Mouse (Mus musculus) heart, postnatal 0 days (tissue): ENCODE results near the gene Agap1. TPM values are rescaled to one million over a fixed set of nuclear protein-coding genes. Genes with fewer than 3 reads are reported as not detected.

ENCODE experiments used
- ATAC-seq: fragments of 200-750 bp; cut with Nextera tagmentation; 2 replicates; pipeline ENCODE4 v1.8.0; 2017; ENCODE audit warnings: low read depth, moderate number of reproducible peaks, moderate library complexity; ENCODE audit not compliant: insufficient read depth
- DNase-seq: peaks from one replicate; pipeline ENCODE4 v3.0.0-alpha.2; 2016; ENCODE audit warnings: low spot score
- H3K27ac ChIP-seq: fragments of 300-500 bp; sonication (generic); 2 replicates; pipeline ENCODE4 v1.5.1; 2014; ENCODE audit warnings: low read depth, mild to moderate bottlenecking
- H3K27me3 ChIP-seq: fragments of 300-500 bp; sonication (generic); 2 replicates; pipeline ENCODE4 v1.6.1; 2014; ENCODE audit warnings: low read length, mixed read lengths; ENCODE audit not compliant: control insufficient read depth, insufficient read depth
- H3K36me3 ChIP-seq: fragments of 300-500 bp; sonication (generic); replicated peaks from 2 replicates; pipeline ENCODE4 v1.6.1; 2014; ENCODE audit warnings: low read length, mixed read lengths; ENCODE audit not compliant: control insufficient read depth, insufficient read depth
- H3K4me1 ChIP-seq: fragments of 300-500 bp; sonication (generic); 2 replicates; pipeline ENCODE4 v1.6.1; 2014; ENCODE audit warnings: antibody characterized with exemption; ENCODE audit not compliant: control insufficient read depth, insufficient read depth
- H3K4me2 ChIP-seq: fragments of 300-500 bp; sonication (generic); 2 replicates; pipeline ENCODE4 v1.6.1; 2014; ENCODE audit warnings: low read depth, mild to moderate bottlenecking, low read length, moderate library complexity
- H3K4me3 ChIP-seq: fragments of 300-500 bp; sonication (generic); 2 replicates; pipeline ENCODE4 v1.5.1; 2014; ENCODE audit warnings: low read depth, low read length
- H3K9ac ChIP-seq: fragments of 300-500 bp; sonication (generic); replicated peaks from 2 replicates; pipeline ENCODE4 v1.6.1; 2014; ENCODE audit warnings: low read depth, low read length, mixed read lengths
- H3K9me3 ChIP-seq: fragments of 300-500 bp; sonication (generic); replicated peaks from 2 replicates; pipeline ENCODE4 v1.6.1; 2016; ENCODE audit warnings: low read length; ENCODE audit not compliant: control insufficient read depth
- CTCF ChIP-seq: IDR thresholded peaks from 2 replicates; pipeline ENCODE4 v1.5.1; 2016; ENCODE audit warnings: antibody characterized with exemption, control low read depth, low read depth
- EP300 ChIP-seq: IDR thresholded peaks from 2 replicates; pipeline ENCODE4 v1.6.1; 2016; ENCODE audit warnings: antibody characterized with exemption, low read depth
- WGBS: fragments of 180-500 bp; shearing (Covaris S2); extraction: QIAGEN DNeasy Blood & Tissue Kit; methylation state at CpG from one replicate; pipeline ENCODE4 v1.1.7; 2014; 5-methylcytosine and 5-hydroxymethylcytosine counted together
- polyA plus RNA-seq: library from polyadenylated mRNA; unstranded; fragments of >200 nt; fragmentation: Nextera tagmentation; extraction: Ambion mirVana; gene quantifications from 2 replicates; pipeline ENCODE4 v1.2.1, GENCODE M21; 2015
- total RNA-seq: library from RNA; depleted of rRNA; stranded (reverse); fragments of >200 nt; gene quantifications from 2 replicates; pipeline ENCODE4 v1.2.3, GENCODE M21; 2014; ENCODE audit warnings: low replicate concordance

Agap1 gene
- total and polyA plus RNA-seq, 2 experiments from 2014 or later = 6.1 to 21.0 TPM

GRCm38 (mm10) chr1:89580999-89581765 is 126.6 kb downstream of the Agap1 start:
- 0 out of 2 replicates have a peak overlapping the region, but pooled peaks have one; percentile 18 for H3K27ac ChIP-seq
- peak overlapping the region; percentile 63 for H3K9ac ChIP-seq
- peak; percentile 47 for ATAC-seq
- no peak for DNase-seq
- WGBS = under 1% methylated on average over 93 of the region's 95 CpGs
- H3K36me3 ChIP-seq = no peaks in the 10 kb centered on the region
- H3K9me3 ChIP-seq = no peaks in the 10 kb centered on the region
- H3K4me2 ChIP-seq = peak overlapping the region; percentile 98
- peak overlapping the region; percentile 63 for H3K4me3 ChIP-seq
- TF ChIP-seq EP300 (no peak), CTCF (peak; percentile 43)
- no peaks in the 10 kb centered on the region; the same call in 1 of the 2 replicates for H3K27me3 ChIP-seq
- peaks cover 20% of the 10 kb centered on the region for H3K4me1 ChIP-seq

GRCm38 (mm10) chr1:89581766-89582125 is 127.1 kb downstream of the Agap1 start:
- Histone ChIP-seq H3K9ac (peak overlapping the region; percentile 63; the same call in 1 of the 2 replicates), H3K9me3 (no peaks in the 10 kb centered on the region), H3K36me3 (no peaks in the 10 kb centered on the region), H3K27ac (no peak overlapping the region), H3K4me1 (peaks cover 19% of the 10 kb centered on the region), H3K4me2 (peak overlapping the region; percentile 98), H3K27me3 (no peaks in the 10 kb centered on the region; the same call in 1 of the 2 replicates), H3K4me3 (peak overlapping the region; percentile 63)
- DNase-seq = no peak
- no peak for TF ChIP-seq CTCF
- no peak for TF ChIP-seq EP300
- 29% methylated on average over 6 of the region's 6 CpGs for WGBS
- no peak for ATAC-seq

GRCm38 (mm10) chr1:89583369-89583768 is 128.8 kb downstream of the Agap1 start:
- H3K27me3 ChIP-seq = no peaks in the 10 kb centered on the region; the same call in 1 of the 2 replicates
- no peak for ATAC-seq
- H3K27ac ChIP-seq = no peak overlapping the region
- DNase-seq = no peak
- 79% methylated on average over 5 of the region's 5 CpGs for WGBS
- H3K4me2 ChIP-seq = no peak overlapping the region
- H3K9ac ChIP-seq = no peak overlapping the region
- H3K4me1 ChIP-seq = peaks cover 23% of the 10 kb centered on the region
- H3K36me3 ChIP-seq = no peaks in the 10 kb centered on the region
- peak; percentile 38 for TF ChIP-seq CTCF
- no peak for TF ChIP-seq EP300
- no peaks in the 10 kb centered on the region for H3K9me3 ChIP-seq
- H3K4me3 ChIP-seq = no peak overlapping the region

GRCm38 (mm10) chr1:89586991-89587683 is 132.5 kb downstream of the Agap1 start:
- TF ChIP-seq EP300 (no peak), CTCF (no peak)
- Histone ChIP-seq H3K27ac (no peak overlapping the region), H3K36me3 (no peaks in the 10 kb centered on the region), H3K27me3 (no peaks in the 10 kb centered on the region), H3K4me2 (peak overlapping the region; percentile 41), H3K9ac (no peak overlapping the region), H3K4me1 (peaks cover 28% of the 10 kb centered on the region), H3K9me3 (no peaks in the 10 kb centered on the region), H3K4me3 (no peak overlapping the region)
- ATAC-seq (peak; percentile 43), DNase-seq (no peak)
- 26% methylated on average over 14 of the region's 14 CpGs for WGBS

GRCm38 (mm10) chr1:89588154-89588553 is 133.5 kb downstream of the Agap1 start:
- WGBS = 67% methylated on average over 4 of the region's 4 CpGs
- Histone ChIP-seq H3K36me3 (no peaks in the 10 kb centered on the region), H3K9me3 (no peaks in the 10 kb centered on the region), H3K9ac (no peak overlapping the region), H3K4me3 (no peak overlapping the region), H3K27me3 (no peaks in the 10 kb centered on the region), H3K27ac (no peak overlapping the region), H3K4me2 (no peak overlapping the region), H3K4me1 (peaks cover 31% of the 10 kb centered on the region)
- ATAC-seq (no peak), DNase-seq (no peak)
- no peak for TF ChIP-seq CTCF
- TF ChIP-seq EP300 = no peak
